Mouse (Mus musculus): ENCODE data around the gene 9630041A04Rik.

Gene 9630041A04Rik

DNA sequence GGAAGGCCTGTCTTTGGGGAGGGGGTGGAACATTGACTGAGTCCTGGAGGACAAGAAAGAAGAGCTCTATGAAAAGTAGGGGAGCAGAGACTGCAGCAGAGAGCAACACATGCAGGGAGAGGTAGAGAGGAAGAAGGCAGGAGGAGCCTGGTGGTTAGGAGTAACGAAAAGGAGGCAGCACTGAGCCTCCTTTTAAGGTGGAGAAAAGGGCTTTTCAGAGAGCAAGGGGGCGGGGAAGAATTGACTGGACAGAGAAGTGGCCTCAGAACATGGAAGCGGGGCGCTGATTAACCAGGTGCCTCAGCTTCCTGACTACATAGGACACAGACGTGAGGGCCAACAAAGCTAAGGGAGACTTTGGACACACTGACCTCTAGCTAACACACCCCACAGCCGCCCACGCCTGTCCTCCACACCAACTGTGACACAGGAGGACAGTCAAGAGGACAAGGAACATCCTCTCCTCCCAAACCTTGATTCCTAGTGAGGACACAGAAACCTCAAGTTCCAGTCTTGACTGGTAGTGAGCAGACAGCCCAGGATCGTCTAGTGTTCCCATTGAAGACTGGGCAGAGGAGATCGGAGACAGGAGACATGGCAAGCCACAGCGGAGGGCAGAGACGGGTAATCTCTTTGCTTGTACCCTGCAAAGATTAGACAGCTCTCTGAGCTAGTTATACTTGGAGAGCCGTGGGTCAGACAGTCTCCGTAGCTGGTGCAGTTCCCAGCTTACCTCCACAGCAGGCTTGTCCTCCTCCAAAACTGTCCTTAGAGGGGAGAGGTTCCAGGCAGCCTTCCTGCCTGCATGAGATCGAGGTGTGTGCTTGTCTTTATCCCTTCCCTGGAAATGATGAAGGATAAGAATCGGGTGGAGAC, at the start of gene 9630041A04Rik:
Gene 9630041A04Rik, plus strand, starts transcription at position 246 of the 876 bp plus-strand sequence.
- DNase-seq: peak; percentile 72 to 77

GRCm38 (mm10) chr9:101823896-101824295, 37.7 kb upstream of the 9630041A04Rik start:
- peak; percentile 42 to 59 for DNase-seq

DNA sequence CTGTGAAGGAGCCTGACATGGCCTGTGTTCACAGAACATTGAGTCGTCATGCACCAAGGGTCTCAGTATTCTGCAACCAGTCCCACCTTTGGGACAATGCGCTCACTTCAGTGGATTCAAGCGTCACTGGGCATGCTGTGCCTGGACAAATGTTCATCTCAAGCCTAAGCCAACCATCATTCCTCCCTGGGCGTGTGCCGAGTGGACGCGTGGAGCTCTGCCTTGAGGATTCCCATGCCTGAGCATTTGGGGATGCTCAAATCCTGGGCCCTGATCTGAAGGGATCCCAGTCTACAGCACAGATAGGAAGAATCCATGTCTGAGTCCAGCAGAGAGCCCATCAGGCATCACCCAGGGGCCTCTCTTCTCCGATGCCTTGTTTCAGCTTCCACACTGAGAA, 36.0 kb upstream of the 9630041A04Rik start:
- DNase-seq: peak; percentile 73 to 85

GRCm38 (mm10) chr9:101833619-101834018, 28.0 kb upstream of the 9630041A04Rik start:
- no peak for DNase-seq

- no peak for DNase-seq
Observed at GRCm38 (mm10) chr9:101841101-101841500, 20.5 kb upstream of the 9630041A04Rik start.

GRCm38 (mm10) chr9:101843893-101844292, 17.7 kb upstream of the 9630041A04Rik start:
- DNase-seq: peak; percentile 45 to 54

- DNase-seq: no peak
Observed at GRCm38 (mm10) chr9:101845691-101846090, 15.9 kb upstream of the 9630041A04Rik start.

- DNase-seq: peak; percentile 97
Observed at GRCm38 (mm10) chr9:101862481-101863065, 932 bp downstream of the 9630041A04Rik start.

GRCm38 (mm10) chr9:101863130-101863529, 1.5 kb downstream of the 9630041A04Rik start:
- DNase-seq: peak; percentile 61 to 71

GRCm38 (mm10) chr9:101868593-101868992, 7.0 kb downstream of the 9630041A04Rik start:
- DNase-seq: peak in 1 of 2 experiments; percentile 42

GRCm38 (mm10) chr9:101870034-101870433, 8.4 kb downstream of the 9630041A04Rik start:
- DNase-seq: no peak

DNA sequence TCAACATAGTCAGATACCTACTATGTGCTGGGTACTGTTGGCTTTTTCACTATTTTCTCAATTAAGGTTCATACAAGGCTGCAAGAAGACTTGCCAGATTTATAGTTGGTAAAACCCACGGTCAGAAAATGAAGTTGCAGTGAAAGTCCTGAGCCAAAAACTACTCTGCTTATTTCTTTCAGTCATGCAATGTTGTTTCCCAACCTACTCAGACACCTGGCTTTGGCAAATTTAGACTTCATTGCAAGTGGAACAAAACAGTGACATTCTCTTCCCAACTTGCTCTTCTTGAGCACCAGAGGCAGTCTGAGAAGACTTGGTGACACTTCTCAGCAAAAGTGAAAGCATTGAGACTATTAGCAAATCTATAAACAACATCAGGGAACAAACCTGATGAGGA, 13.7 kb downstream of the 9630041A04Rik start:
- DNase-seq: no peak

DNA sequence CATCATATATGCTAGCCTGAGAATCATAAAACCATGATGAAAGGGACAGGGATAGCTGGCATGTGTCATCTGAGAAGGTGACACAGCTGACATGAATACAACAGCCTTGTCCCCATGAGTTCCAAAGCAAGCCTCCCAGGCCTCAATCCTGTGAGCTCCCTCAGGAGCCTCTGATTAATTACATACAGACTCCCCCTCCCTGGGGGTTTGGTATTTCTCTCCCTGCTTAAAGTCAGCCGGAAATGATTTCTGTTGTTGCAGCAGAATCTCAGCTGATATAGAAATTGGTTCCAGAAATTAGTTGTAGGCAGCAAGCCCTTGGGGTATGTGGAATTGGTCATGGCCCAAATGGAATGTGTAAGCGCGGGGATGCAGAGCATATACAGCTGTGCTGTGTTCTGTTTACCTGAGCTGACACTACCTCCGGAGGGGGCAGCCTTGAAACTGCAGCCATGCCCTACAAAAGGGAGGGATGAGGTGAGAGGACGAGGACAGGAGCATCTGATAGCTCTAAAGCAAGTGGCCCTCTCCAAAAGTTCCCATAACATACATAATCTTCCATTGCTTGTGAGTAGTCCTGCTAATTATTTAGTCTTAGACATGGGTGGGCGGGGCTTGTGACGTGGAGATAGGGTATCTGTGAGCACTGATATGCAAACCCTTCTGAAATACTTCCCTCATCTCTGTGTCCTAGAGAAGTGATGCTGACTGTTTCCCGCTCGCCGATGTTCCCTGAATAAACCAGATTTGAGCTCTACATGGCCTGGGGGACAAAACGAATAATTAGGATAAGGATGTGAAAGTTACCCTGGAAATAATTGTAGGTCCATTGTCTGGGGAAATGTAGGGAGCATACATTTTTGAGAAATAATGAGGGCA, 15.7 kb downstream of the 9630041A04Rik start:
- no peak for DNase-seq

GRCm38 (mm10) chr9:101883295-101883694, 21.7 kb downstream of the 9630041A04Rik start:
- DNase-seq: peak; percentile 83 to 91

DNA sequence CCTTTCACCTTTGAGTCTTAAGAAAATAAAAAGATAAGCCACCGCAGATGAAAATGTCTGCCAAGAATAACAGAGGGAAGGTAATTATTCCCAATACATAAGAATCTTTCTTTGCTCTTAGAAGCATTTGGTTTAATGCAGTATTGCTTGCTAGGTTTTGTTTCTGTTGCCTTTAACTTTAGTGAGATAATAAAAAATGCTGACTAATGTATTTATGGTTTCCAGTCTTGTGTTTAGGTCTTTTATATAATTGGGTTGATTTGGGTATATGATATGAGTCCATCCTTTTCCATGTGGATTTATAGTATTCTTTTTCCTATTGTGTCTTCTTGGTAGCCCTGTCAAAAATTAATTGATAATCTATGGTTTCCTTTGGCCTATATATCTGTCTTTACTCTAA, 36.2 kb downstream of the 9630041A04Rik start:
- DNase-seq: no peak

GRCm38 (mm10) chr9:101903406-101903805, 41.8 kb downstream of the 9630041A04Rik start:
- no peak for DNase-seq

DNA sequence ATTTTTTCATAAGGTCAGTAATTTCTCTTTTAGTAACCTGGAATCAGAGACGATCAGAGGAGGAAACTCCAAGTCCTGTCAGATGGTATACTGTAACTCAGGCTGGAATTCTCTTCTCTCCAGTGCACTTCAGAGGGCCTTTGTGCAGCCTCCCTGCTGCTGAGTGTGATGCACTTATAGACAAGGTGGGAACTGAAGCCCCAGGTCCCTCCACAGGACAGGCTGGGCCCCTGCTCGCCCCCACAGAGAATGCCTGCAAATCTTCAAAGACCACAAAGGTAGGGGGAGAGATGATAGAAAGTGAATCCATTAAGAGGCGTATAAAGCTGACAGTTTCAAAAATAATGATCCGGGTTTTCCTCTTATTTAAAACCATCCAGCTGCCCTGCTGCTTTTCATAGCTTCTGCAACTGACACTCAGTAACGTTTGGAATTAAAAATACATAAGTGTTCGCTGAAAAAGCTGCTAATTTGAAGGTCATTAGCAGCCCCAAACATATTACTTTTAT, 46.2 kb downstream of the 9630041A04Rik start:
- DNase-seq: no peak

GRCm38 (mm10) chr9:101908849-101909248, 47.2 kb downstream of the 9630041A04Rik start:
- no peak for DNase-seq

GRCm38 (mm10) chr9:101909491-101909890, 47.9 kb downstream of the 9630041A04Rik start:
- DNase-seq: no peak

DNA sequence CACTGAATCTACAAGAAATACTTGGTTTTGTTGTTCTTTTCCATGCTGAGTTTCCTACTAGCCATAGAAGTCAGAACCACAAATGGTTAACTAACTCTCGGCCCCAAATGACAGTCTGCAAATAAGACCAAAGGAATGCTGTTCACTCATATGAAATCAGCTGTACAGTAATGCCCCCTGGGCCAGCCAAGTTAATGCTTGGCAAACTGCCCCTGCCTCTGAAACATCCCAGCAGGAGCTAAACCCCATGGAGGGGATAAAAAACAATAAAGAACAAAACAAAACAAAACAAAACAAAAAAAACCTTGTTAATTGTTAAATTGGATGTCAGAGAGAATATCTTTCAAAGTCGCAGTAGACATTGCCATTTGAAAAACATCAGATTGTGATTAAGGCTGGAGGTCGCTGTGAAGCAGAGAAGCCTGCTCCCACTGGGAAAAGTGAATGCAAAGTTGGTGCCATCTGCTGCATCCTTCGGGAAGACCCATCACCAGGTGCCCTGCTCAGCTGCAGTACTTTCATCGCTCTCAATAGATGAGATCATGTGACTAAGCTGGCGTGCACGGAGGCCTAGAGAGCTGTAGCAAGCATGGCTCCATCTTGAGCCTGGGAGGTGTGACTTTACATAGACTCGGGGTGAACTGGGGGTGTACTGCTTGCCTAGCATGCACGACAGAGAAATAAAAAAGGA, 49.7 kb downstream of the 9630041A04Rik start:
- DNase-seq: peak; percentile 60 to 61

GRCm38 (mm10) chr9:101915082-101915481, 53.4 kb downstream of the 9630041A04Rik start:
- no peak for DNase-seq

DNA sequence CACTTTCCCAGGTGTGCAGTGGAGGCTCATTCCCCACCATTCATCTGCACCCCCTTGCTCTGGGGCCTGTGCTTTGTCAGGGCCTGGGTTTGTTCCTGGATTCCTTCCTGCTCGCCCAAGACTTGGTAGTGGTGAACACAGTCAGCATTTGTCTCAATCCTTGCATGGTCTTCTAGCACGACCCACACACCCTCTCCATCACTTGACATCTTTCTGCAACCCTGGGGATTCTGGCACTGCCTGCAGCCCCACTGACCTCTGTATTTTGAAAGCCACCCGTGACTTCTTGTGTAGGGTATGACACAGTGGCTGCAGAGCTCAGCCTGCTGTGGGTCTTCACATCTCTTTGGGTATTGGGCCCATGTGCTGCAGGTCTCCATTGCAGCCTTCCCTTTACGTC, 57.1 kb downstream of the 9630041A04Rik start:
- DNase-seq: no peak
